Mouse (Mus musculus): ENCODE measurements around the gene Cpa2.

DNA sequence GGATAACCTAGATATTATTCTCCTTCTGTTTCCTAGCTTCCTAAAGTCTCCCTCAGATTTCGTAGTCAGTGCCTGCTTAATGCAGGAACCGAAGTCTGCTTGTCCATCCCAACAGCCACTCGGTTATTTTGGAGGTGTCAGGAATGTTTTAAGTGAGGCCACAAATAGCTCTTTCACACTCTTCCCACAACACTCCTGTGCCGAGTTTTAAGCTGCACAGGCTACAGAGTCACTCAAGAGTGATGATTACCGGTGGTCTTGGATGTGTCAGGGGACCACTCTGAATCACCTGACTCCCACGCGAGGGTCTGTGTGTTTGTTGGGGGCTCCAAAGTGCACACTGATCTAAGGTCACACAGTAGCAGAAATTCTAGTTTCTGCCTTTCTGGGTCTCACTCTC, 4.3 kb downstream of the Cpa2 start:
- no peak for TF ChIP-seq CTCF (IDR thresholded peaks at IDR 0.05; ENCODE audit: control insufficient read depth, insufficient read depth, insufficient read length)
- no peak for TF ChIP-seq MAX (IDR thresholded peaks at IDR 0.05)
- no peak for TF ChIP-seq MYOD1 (IDR thresholded peaks at IDR 0.05; ENCODE audit: control insufficient read depth, insufficient read length, low read depth)
- TF ChIP-seq CEBPB (IDR thresholded peaks at IDR 0.05; ENCODE audit: low read depth), result no peak
- TF ChIP-seq USF1 (IDR thresholded peaks at IDR 0.05; ENCODE audit: low read depth), result no peak
- no peak for TF ChIP-seq FOSL1 (IDR thresholded peaks at IDR 0.05; ENCODE audit: insufficient read depth, low read length, poor library complexity, severe bottlenecking)
- no peak for TF ChIP-seq MYOG (IDR thresholded peaks at IDR 0.05; ENCODE audit: control insufficient read depth, extremely low read depth, insufficient read length)
